Mouse (Mus musculus): ENCODE measurements around the gene Tmem9.

Gene Tmem9

GRCm38 (mm10) chr1:136007211-136008158 lies at the start of gene Tmem9:
Gene Tmem9 (plus strand): TSS chr1:136008150.
- ATAC-seq (ENCODE audit: low TSS enrichment): peak; percentile 86

- peak; percentile 88 for ATAC-seq (ENCODE audit: low TSS enrichment)
Observed at GRCm38 (mm10) chr1:135958483-135958882, 49.5 kb upstream of the Tmem9 start.

GRCm38 (mm10) chr1:135963177-135963576 lies 44.8 kb upstream of the Tmem9 start:
- ATAC-seq (ENCODE audit: low TSS enrichment): no peak

- peak; percentile 86 for ATAC-seq (ENCODE audit: low TSS enrichment)
Observed at GRCm38 (mm10) chr1:135964561-135964960, 43.4 kb upstream of the Tmem9 start.

- no peak for ATAC-seq (ENCODE audit: low TSS enrichment)
Observed at GRCm38 (mm10) chr1:135967739-135968138, 40.2 kb upstream of the Tmem9 start.

GRCm38 (mm10) chr1:135970486-135970885 lies 37.5 kb upstream of the Tmem9 start:
- no peak for ATAC-seq (ENCODE audit: low TSS enrichment)

GRCm38 (mm10) chr1:135972576-135972975 lies 35.4 kb upstream of the Tmem9 start:
- no peak for ATAC-seq (ENCODE audit: low TSS enrichment)

- ATAC-seq (ENCODE audit: low TSS enrichment): no peak
Observed at GRCm38 (mm10) chr1:135984105-135984504, 23.8 kb upstream of the Tmem9 start.

GRCm38 (mm10) chr1:135989876-135990275 lies 18.1 kb upstream of the Tmem9 start:
- ATAC-seq (ENCODE audit: low TSS enrichment): no peak

- no peak for ATAC-seq (ENCODE audit: low TSS enrichment)
Observed at GRCm38 (mm10) chr1:135993470-135993869, 14.5 kb upstream of the Tmem9 start.

GRCm38 (mm10) chr1:135997537-135997936 lies 10.4 kb upstream of the Tmem9 start:
- ATAC-seq (ENCODE audit: low TSS enrichment): no peak

GRCm38 (mm10) chr1:135999720-136000287 lies 8.1 kb upstream of the Tmem9 start:
- ATAC-seq (ENCODE audit: low TSS enrichment): peak; percentile 98

GRCm38 (mm10) chr1:136001438-136001837 lies 6.5 kb upstream of the Tmem9 start:
- no peak for ATAC-seq (ENCODE audit: low TSS enrichment)

- ATAC-seq (ENCODE audit: low TSS enrichment): no peak
Observed at GRCm38 (mm10) chr1:136006292-136006748, 1.6 kb upstream of the Tmem9 start, which contains the start of gene Igfn1. Gene Igfn1 (minus strand): TSS chr1:136006342.

- no peak for ATAC-seq (ENCODE audit: low TSS enrichment)
Observed at GRCm38 (mm10) chr1:136008159-136008533, 196 bp downstream of the Tmem9 start.

GRCm38 (mm10) chr1:136010247-136010646 lies 2.3 kb downstream of the Tmem9 start:
- ATAC-seq (ENCODE audit: low TSS enrichment): no peak

- no peak for ATAC-seq (ENCODE audit: low TSS enrichment)
Observed at GRCm38 (mm10) chr1:136013513-136013912, 5.6 kb downstream of the Tmem9 start.

GRCm38 (mm10) chr1:136014796-136015502 lies 7.0 kb downstream of the Tmem9 start:
- ATAC-seq (ENCODE audit: low TSS enrichment): no peak

- ATAC-seq (ENCODE audit: low TSS enrichment): 0 out of 2 replicates have a peak, but pooled peaks have one; percentile 6
Observed at GRCm38 (mm10) chr1:136017307-136017706, 9.4 kb downstream of the Tmem9 start.

GRCm38 (mm10) chr1:136017907-136018313 lies 10.0 kb downstream of the Tmem9 start:
- peak; percentile 100 for ATAC-seq (ENCODE audit: low TSS enrichment)

- 0 out of 2 replicates have a peak, but pooled peaks have one; percentile 11 for ATAC-seq (ENCODE audit: low TSS enrichment)
Observed at GRCm38 (mm10) chr1:136018390-136019189, 10.6 kb downstream of the Tmem9 start.
